Mouse (Mus musculus): ENCODE data around the gene Tet2. TPM values are rescaled to one million over a fixed set of nuclear protein-coding genes. Genes with fewer than 3 reads are reported as not detected.

The Tet2 gene
- polyA plus RNA-seq, 1 experiment from 2014 or later = 14.7 TPM

- 77% methylated on average over 2 of the region's 2 CpGs for WGBS
- H3K27me3 ChIP-seq (ENCODE audit: poor library complexity, severe bottlenecking) = no peaks in the 10 kb centered on the region
- H3K4me1 ChIP-seq = no peaks in the 10 kb centered on the region
- no peaks in the 10 kb centered on the region for H3K36me3 ChIP-seq (replicated peaks)
- no peak for DNase-seq (ENCODE audit: extremely low spot score, low spot score)
- H3K9me3 ChIP-seq = no peaks in the 10 kb centered on the region
- no peak overlapping the region for H3K4me3 ChIP-seq
- no peak overlapping the region for H3K27ac ChIP-seq
These were observed 18.7 kb upstream of the Tet2 start for GRCm38 (mm10) chr3:133563503-133564205.

- Histone ChIP-seq H3K36me3 (replicated peaks) (no peaks in the 10 kb centered on the region), H3K27me3 (ENCODE audit: poor library complexity, severe bottlenecking) (no peaks in the 10 kb centered on the region), H3K4me1 (no peaks in the 10 kb centered on the region), H3K4me3 (no peak overlapping the region), H3K9me3 (no peaks in the 10 kb centered on the region), H3K27ac (no peak overlapping the region)
- DNase-seq (ENCODE audit: extremely low spot score, low spot score) = no peak
- 90% methylated on average over 6 of the region's 6 CpGs for WGBS
These were observed 14.6 kb upstream of the Tet2 start for GRCm38 (mm10) chr3:133559413-133560114.

- 80% methylated on average over 6 of the region's 6 CpGs for WGBS
- no peaks in the 10 kb centered on the region for H3K9me3 ChIP-seq
- no peak overlapping the region for H3K4me3 ChIP-seq
- H3K27ac ChIP-seq = no peak overlapping the region
- H3K27me3 ChIP-seq (ENCODE audit: poor library complexity, severe bottlenecking) = no peaks in the 10 kb centered on the region
- no peak for DNase-seq (ENCODE audit: extremely low spot score, low spot score)
- H3K4me1 ChIP-seq = no peaks in the 10 kb centered on the region
- no peaks in the 10 kb centered on the region for H3K36me3 ChIP-seq (replicated peaks)
These were observed 12.7 kb upstream of the Tet2 start for GRCm38 (mm10) chr3:133557602-133558001.

- Histone ChIP-seq H3K9me3 (no peaks in the 10 kb centered on the region), H3K27me3 (ENCODE audit: poor library complexity, severe bottlenecking) (no peaks in the 10 kb centered on the region), H3K36me3 (replicated peaks) (no peaks in the 10 kb centered on the region), H3K4me3 (no peak overlapping the region), H3K27ac (no peak overlapping the region), H3K4me1 (no peaks in the 10 kb centered on the region)
- DNase-seq (ENCODE audit: extremely low spot score, low spot score) = no peak
- 68% methylated on average over 7 of the region's 7 CpGs for WGBS
These were observed 12.2 kb upstream of the Tet2 start for GRCm38 (mm10) chr3:133557154-133557553.

DNA sequence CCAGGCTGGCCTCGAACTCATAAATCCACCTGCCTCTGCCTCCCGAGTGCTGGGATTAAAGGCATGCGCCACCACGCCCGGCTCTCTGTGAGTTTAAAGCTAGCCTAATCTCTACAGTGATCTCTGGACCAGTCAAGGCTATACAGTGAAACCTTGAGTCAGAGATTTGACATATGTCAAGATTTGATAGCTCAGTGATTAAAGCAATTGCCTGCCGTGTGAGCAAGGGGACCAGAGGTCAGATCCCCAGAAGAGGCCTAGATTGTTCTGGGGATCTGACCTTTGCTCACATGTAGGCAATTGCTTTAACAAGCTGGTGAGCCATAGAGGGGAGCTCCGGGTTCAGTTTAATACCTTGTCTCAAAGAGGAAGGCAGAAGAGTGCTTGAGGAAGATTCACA, 10.4 kb upstream of the Tet2 start:
- Histone ChIP-seq H3K27ac (no peak overlapping the region), H3K36me3 (replicated peaks) (no peaks in the 10 kb centered on the region), H3K27me3 (ENCODE audit: poor library complexity, severe bottlenecking) (no peaks in the 10 kb centered on the region), H3K4me1 (no peaks in the 10 kb centered on the region), H3K9me3 (no peaks in the 10 kb centered on the region), H3K4me3 (no peak overlapping the region)
- 86% methylated on average over 7 of the region's 7 CpGs for WGBS
- DNase-seq (ENCODE audit: extremely low spot score, low spot score) = no peak

- WGBS = 90% methylated on average over 6 of the region's 6 CpGs
These were observed 9.7 kb upstream of the Tet2 start for GRCm38 (mm10) chr3:133554552-133555067.

DNA sequence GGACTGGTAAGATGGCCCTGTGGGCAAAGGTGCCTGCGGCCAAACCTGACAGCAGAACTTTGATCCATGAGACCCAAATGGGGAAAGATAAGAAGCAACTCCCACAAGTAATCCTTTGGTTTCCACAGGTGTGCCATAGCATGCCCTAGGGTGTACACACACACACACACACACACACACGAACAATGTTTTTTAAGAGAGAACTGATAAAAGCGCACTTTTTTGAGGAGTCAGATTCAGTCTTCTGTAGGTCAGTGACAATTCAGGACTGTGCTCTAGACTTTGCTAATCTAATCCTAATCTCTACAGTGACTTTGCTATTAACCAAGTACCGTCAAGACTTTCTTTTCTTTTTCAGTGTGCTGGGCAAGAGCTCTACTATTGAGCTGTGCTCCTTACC, 9.2 kb upstream of the Tet2 start:
- 91% methylated on average over 4 of the region's 4 CpGs for WGBS
- H3K27ac ChIP-seq = no peak overlapping the region
- no peak for DNase-seq (ENCODE audit: extremely low spot score, low spot score)

More at GRCm38 (mm10) chr3:133554552-133555067, 9.7 kb upstream of the Tet2 start:
- Histone ChIP-seq H3K4me3 (no peak overlapping the region), H3K4me1 (no peaks in the 10 kb centered on the region), H3K27me3 (ENCODE audit: poor library complexity, severe bottlenecking) (no peaks in the 10 kb centered on the region), H3K9me3 (no peaks in the 10 kb centered on the region), H3K36me3 (replicated peaks) (no peaks in the 10 kb centered on the region), H3K27ac (no peak overlapping the region)
- DNase-seq (ENCODE audit: extremely low spot score, low spot score) = no peak

DNA sequence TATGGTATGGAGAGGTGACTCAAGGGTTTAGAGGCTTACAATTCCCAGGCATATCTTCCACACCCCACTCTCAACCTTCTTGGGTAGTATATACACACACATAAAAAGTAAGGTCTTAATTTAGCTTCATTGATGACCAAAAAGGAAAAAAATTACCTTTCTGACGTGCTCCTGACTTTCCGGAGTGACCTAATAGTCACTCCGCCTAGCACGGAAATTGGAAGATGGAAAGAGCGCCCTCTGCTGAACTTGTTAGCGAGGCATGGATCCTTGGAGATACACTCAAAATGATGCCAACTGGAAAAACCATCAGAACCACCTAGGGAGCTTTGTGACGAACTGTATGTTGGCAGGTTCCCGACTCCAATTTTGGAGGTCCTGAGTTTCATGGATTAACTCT, 7.0 kb upstream of the Tet2 start:
- H3K9me3 ChIP-seq = no peaks in the 10 kb centered on the region
- no peaks in the 10 kb centered on the region for H3K36me3 ChIP-seq (replicated peaks)
- H3K27me3 ChIP-seq (ENCODE audit: poor library complexity, severe bottlenecking) = no peaks in the 10 kb centered on the region; the same call in 1 of the 2 replicates
- no peak overlapping the region for H3K4me3 ChIP-seq
- no peak for DNase-seq (ENCODE audit: extremely low spot score, low spot score)
- H3K27ac ChIP-seq = no peak overlapping the region
- 59% methylated on average over 8 of the region's 8 CpGs for WGBS
- H3K4me1 ChIP-seq = no peaks in the 10 kb centered on the region

More for the DNA sequence above, 9.2 kb upstream of the Tet2 start:
- no peaks in the 10 kb centered on the region for H3K9me3 ChIP-seq
- H3K4me3 ChIP-seq = no peak overlapping the region
- no peaks in the 10 kb centered on the region for H3K27me3 ChIP-seq (ENCODE audit: poor library complexity, severe bottlenecking)
- H3K4me1 ChIP-seq = no peaks in the 10 kb centered on the region
- no peaks in the 10 kb centered on the region for H3K36me3 ChIP-seq (replicated peaks)

DNA sequence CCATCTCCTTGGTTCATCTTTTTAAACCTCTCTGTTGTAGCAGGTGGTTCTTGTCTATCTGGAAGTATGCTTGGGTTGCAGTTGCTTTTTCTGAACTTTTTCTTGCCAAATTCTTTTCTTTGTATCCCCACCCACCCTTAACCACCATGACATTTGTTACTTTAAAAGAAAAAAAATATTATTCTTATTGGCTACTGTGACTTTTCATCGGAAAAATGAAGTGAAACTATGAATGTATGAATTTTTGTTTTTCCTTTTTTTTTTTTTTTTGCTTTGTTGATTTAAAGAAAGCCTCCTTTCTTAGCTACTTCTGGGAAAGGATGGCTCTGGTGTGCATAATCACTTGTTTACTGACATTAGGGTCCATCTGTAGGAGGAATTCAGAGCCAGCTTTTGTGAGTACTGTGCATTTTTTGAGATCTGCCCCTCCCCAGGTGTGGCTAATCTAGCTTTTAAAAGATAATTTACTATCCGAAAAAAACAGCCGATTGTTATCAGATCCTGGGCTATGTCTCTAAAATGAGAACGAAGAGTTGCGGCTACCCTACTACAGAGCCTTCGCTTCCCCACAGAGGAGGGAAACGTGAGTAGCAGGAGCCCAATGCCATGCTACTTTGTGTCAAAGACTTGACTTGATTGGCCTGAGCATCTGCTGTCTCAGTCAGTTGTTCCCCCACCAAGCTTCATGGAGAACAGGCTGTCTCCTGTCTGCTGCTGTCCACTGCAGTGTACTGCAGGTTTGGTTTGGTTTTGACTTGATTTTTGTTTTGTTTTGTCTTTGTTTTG, 4.6 kb upstream of the Tet2 start:
- no peak for DNase-seq (ENCODE audit: extremely low spot score, low spot score)
- no peaks in the 10 kb centered on the region for H3K9me3 ChIP-seq
- no peak overlapping the region for H3K27ac ChIP-seq
- no peak overlapping the region for H3K4me3 ChIP-seq
- 75% methylated on average over 7 of the region's 7 CpGs for WGBS
- no peaks in the 10 kb centered on the region for H3K36me3 ChIP-seq (replicated peaks)
- H3K4me1 ChIP-seq = peaks cover 7% of the 10 kb centered on the region
- peaks cover 8% of the 10 kb centered on the region for H3K27me3 ChIP-seq (ENCODE audit: poor library complexity, severe bottlenecking)

- WGBS = 93% methylated on average over 2 of the region's 2 CpGs
These were observed 3.7 kb upstream of the Tet2 start for GRCm38 (mm10) chr3:133548613-133549012.

DNA sequence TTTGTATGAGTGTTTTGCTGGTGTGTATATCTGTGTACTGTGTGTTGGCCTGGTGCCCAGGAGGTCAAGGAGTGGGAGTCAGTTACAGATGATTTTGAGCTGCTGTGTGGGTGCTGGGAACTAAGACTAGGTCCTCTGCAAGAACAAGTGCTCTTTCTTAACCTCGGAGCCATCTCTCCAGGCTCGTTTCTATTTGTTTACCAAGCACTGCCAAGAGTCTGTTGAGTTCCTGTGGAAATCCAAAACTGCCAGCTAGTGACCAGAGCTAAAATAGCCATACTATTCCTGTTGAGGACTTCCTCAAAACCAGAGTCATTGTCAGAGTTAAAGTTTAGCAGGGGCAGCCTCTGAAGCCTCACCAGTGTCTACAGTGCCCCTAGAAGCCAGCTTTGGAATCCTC, 1.9 kb upstream of the Tet2 start:
- no peaks in the 10 kb centered on the region for H3K36me3 ChIP-seq (replicated peaks)
- no peak for DNase-seq (ENCODE audit: extremely low spot score, low spot score)
- H3K4me1 ChIP-seq = peaks cover 20% of the 10 kb centered on the region
- 58% methylated on average over 2 of the region's 2 CpGs for WGBS
- no peak overlapping the region for H3K4me3 ChIP-seq
- H3K27me3 ChIP-seq (ENCODE audit: poor library complexity, severe bottlenecking) = peaks cover 8% of the 10 kb centered on the region
- no peaks in the 10 kb centered on the region for H3K9me3 ChIP-seq
- no peak overlapping the region for H3K27ac ChIP-seq

More at GRCm38 (mm10) chr3:133548613-133549012, 3.7 kb upstream of the Tet2 start:
- Histone ChIP-seq H3K27ac (no peak overlapping the region), H3K36me3 (replicated peaks) (no peaks in the 10 kb centered on the region), H3K27me3 (ENCODE audit: poor library complexity, severe bottlenecking) (peaks cover 8% of the 10 kb centered on the region), H3K4me1 (peaks cover 8% of the 10 kb centered on the region), H3K4me3 (no peak overlapping the region), H3K9me3 (no peaks in the 10 kb centered on the region)
- DNase-seq (ENCODE audit: extremely low spot score, low spot score) = no peak

DNA sequence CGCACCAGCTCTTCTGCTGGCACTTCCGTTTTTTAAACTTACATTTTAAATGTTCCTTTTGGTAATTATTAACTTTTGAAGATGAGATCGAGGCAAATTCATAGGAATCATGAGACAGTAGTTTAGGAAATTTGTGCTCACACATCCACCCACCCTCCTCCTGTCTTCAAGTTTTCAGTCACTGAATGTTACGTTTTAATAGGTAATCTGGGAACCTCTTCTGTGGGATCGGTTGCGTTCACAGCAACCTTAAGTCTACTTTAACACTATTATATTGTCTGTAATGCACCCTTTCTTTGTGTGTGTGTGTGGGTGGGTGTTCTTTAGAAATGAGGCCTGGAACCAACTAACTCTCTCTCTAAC, 346 bp upstream of the Tet2 start:
- Histone ChIP-seq H3K4me1 (peaks cover 21% of the 10 kb centered on the region), H3K27me3 (ENCODE audit: poor library complexity, severe bottlenecking) (peaks cover 8% of the 10 kb centered on the region), H3K36me3 (replicated peaks) (no peaks in the 10 kb centered on the region), H3K4me3 (peak overlapping the region; percentile 88), H3K27ac (peak overlapping the region; percentile 93; the same call in 1 of the 2 replicates), H3K9me3 (no peaks in the 10 kb centered on the region)
- DNase-seq (ENCODE audit: extremely low spot score, low spot score) = no peak
- 18% methylated on average over 6 of the region's 6 CpGs for WGBS

All from forebrain, embryonic 10.5 days (tissue).